Mouse (Mus musculus): ENCODE data around the gene Tmem158.

Gene Tmem158

DNA sequence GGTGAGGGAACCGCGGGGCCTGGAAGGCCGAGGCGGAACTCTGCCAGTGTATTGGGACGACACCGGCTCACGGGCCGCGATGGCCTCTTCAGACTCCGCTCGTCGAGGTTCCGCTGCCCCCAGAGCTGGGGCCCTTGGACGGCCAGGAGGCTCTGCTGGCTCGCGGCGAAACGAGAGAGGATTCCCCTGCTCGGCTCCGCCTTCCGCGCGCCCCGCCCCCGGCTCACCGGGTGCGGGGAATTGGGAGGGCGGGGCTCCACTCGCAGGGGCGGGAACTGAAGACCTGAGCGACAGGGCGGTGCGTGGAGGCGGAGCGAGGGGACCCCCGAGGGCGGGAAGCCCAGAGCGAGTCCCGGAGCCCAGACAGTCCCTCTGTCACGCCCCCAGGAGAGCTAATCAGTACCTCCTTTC, at the start of gene Tmem158:
Gene Tmem158 (minus strand): TSS at position 154 of the 411 bp plus-strand sequence.
- peak; percentile 92 for DNase-seq (ENCODE audit: low spot score)

GRCm38 (mm10) chr9:123309685-123310365, 49.3 kb upstream of the Tmem158 start:
- DNase-seq (ENCODE audit: low spot score), result peak; percentile 26

DNA sequence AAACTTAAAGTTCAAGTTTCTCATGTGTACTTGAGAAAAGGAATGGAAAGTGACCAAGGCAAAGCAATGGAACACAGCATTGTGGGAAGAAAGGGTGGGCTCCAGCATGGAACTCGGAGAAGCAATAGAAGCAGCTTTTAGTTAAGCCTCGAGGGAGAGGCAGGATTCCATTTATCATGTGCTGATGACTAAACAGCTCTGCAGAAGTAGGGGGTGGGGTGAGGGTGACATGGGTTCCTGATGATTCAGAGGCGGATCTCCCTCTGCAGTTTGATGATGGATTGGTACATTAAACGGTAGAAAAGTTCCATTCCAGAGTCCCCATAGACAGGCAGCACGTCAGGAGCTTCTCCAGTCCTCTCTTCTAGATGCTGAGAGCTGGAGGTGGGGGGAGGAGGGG, 48.5 kb upstream of the Tmem158 start:
- DNase-seq (ENCODE audit: low spot score), result peak; percentile 14

DNA sequence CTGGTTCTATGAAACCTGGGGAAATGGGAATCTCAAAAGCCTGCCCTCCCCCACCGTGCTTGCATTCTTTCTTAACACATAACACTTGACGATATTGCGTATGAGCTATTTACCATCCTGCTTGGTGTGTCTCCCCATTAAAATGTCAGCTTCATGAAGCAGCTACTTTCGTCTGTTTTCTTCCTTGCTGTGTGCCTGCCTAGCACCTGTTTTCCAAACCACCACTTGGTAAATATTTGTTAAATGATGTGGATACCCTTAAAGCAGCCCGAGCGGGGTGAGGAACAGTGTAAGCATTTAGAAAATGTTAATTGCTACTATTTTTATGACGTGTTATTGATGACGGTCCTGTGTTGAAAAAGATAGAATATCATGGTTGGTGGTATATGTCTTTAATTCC, 44.4 kb upstream of the Tmem158 start:
- no peak for DNase-seq (ENCODE audit: low spot score)

GRCm38 (mm10) chr9:123303952-123304351, 43.4 kb upstream of the Tmem158 start:
- DNase-seq (ENCODE audit: low spot score), result no peak

- DNase-seq (ENCODE audit: low spot score), result no peak
Observed at GRCm38 (mm10) chr9:123302759-123303313, 42.3 kb upstream of the Tmem158 start.

GRCm38 (mm10) chr9:123297862-123298261, 37.3 kb upstream of the Tmem158 start:
- DNase-seq (ENCODE audit: low spot score), result no peak

GRCm38 (mm10) chr9:123296229-123296628, 35.7 kb upstream of the Tmem158 start:
- DNase-seq (ENCODE audit: low spot score), result no peak

GRCm38 (mm10) chr9:123294581-123294980, 34.0 kb upstream of the Tmem158 start:
- no peak for DNase-seq (ENCODE audit: low spot score)

- no peak for DNase-seq (ENCODE audit: low spot score)
Observed at GRCm38 (mm10) chr9:123288378-123288777, 27.8 kb upstream of the Tmem158 start.

- peak; percentile 44 for DNase-seq (ENCODE audit: low spot score)
Observed at GRCm38 (mm10) chr9:123285623-123286022, 25.1 kb upstream of the Tmem158 start.

GRCm38 (mm10) chr9:123280775-123281174, 20.2 kb upstream of the Tmem158 start:
- no peak for DNase-seq (ENCODE audit: low spot score)

DNA sequence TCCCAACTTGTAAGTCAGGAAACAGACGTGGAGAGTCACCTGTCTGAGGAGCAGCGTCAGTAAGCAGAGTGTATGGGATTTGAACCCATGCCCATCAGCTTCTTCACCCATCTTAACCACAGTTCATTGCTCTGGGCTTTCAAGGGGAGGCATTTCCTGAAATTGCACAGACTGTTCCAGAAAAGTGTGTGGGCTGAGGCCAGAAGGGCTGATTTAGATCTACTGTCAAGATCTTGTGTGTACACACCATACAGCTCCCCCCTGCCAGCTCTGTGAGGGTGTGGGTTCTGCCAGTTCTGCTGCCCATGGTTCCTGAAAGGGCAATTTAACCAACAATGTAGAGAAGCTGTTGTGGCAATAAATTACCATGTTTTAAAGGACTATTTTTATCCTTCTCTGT, 17.4 kb upstream of the Tmem158 start:
- DNase-seq (ENCODE audit: low spot score), result no peak

GRCm38 (mm10) chr9:123275373-123275772, 14.8 kb upstream of the Tmem158 start:
- DNase-seq (ENCODE audit: low spot score), result no peak

- no peak for DNase-seq (ENCODE audit: low spot score)
Observed at GRCm38 (mm10) chr9:123274674-123275073, 14.1 kb upstream of the Tmem158 start.

DNA sequence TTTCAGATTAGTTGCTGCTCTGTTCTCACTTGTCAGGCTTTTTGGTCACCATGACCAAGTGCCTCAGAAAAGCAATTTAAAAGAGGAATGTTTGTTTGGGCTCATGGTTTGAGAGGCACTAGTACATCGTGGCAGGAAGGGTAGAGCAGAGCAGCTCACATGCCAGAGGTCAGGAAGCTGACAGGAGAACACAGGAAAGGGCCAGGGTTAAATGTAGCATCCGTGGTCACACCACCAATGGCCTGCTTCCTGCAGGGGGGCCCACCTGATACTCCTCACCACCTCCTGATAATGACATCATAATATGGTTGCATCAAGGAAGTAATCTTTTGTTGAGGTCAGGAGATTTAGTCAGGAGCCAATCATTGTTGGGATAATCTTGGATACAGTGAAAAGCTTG, 13.3 kb upstream of the Tmem158 start:
- no peak for DNase-seq (ENCODE audit: low spot score)

DNA sequence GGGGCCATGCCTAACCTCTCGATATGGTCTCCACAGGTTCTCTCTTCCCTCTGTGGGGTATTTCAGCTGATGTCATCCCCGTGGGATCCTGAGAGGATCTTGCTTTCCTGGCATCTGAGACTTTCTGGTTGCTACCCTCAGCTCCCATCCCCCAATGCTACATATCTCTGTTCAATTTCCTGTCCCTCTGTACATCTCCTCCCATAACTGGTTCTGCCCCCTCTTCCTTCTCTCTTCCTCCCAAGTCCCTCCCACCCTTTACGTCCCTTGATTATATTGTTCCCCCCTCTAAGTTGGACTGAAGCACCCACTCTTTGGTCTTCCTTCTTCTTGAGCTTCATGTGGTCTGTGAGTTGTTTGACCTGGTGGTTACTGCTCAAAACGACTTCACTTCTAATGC, 11.0 kb upstream of the Tmem158 start:
- no peak for DNase-seq (ENCODE audit: low spot score)

DNA sequence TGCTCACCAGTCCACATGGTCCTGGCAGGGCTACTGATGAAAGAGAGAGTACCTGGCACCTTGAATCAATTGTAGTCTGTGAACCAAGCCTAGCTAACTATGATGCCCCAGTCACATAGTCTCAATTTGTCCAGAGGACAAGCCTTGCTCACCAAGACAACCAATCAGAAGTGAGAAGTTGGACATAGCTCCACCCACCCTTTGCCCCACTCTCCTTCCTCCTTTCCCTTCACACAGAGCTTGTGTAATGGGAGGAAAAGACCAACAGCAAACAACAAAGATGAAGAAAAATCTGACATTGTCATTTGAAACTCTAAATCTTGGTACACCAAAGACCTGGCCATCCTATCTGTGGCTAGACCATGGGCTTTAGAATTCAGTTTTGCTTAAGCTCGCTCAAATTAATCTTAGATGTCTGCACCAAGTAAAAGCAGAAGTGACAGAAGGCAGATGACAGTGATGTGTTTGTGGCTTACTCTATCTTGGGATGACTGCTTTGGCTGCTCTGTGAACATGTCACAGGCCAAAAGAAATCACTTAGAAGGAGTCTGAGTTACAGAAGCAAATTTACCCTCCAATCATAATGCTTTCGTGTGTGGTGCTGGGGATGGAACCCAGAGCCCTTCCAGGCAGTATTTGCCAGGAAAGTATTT, 9.5 kb upstream of the Tmem158 start:
- no peak for DNase-seq (ENCODE audit: low spot score)

DNA sequence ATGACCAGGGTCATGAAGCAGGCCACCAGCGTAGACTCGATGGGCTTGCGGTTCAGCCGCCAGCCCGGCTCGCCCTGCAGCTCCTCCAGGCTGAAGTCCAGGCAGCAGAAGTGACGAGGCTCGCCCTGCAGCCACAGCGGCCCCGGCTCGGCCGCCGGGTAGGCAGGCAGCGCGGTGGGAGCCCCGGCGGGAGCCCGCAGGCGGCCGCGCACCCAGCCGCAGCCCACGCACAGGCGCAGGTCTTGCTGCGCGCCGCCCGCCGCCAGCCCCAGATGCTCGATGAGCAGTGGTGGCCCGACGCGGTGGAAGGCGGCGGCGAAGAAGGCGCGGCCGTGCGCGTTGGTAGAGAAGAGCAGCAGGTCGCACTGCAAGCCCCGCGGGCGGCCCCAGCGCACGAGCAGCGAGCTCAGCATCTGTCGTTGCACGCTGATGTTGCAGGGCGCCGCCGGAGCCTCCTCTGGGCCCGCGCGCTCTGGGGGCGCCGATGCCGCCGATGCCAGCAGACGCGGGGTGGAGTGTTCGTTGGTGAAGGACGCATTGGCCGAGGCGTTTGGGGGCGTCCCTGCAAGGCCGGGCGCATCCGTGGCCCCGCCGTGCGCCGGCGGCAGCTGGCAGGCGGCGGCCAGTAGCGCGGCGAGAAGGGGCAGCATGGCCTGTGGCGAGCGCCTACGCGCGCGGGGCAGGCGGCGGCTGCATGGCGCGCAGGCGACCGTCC, 511 bp downstream of the Tmem158 start:
- peak; percentile 83 for DNase-seq (ENCODE audit: low spot score)

DNA sequence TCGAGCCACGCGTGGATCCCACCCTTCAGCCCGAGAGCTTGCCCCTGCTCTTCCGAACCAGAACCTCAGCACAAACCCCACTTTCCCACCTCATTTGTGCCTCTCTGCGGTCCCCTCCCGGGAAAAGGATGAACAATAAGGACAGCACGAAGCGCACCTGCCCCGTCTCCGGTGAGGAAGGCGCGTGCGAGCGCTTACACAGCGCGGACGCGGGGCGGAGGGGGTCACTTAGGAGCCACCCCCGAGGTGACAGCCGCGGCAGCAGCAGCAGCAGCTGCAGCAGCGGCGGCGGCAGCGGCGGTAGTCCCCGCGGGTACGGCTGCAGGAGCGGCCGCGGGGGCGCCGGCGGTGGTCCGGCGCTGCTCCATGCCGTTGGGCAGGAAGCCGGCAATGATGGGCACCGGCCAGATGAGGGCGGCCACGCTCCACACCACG, 1.1 kb downstream of the Tmem158 start:
- no peak for DNase-seq (ENCODE audit: low spot score)

DNA sequence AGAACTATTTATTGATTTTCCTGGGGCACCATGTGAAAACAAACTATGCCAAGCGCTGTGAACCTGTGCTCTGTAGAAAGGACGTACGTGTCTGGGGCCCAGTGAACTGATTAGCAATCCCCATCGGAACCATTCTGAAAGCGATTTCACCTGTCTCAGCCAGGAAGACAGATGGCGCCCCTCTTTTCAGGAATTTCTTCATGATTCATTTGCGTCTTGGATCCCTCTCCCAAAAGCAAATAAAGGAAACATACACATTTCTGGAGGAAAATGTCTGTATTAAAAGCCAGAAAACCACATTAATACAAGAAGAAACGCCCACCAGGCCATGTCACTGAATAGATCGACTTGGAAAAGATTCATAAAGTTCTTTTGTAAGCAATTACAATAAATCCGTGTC, 1.8 kb downstream of the Tmem158 start:
- no peak for DNase-seq (ENCODE audit: low spot score)

DNA sequence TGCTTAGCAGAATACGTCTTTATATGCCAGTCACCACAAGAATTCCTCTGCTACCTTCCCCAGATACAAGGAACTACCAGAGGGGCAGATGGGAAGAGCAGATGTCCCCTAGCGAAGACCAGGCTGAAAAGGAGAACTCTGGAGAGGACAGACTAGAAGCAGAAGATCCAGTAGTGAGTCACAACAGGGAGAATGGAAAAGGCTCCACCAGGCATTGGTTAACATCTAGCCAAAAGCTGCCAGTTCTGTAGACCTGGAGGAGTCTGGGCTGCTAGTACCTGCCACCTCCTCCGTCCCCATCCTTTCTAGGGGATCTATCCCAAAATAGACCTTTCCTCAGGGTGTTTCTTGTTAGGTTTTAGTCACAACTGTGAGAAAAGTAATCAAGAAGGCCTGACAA, 4.8 kb downstream of the Tmem158 start:
- DNase-seq (ENCODE audit: low spot score), result no peak

- DNase-seq (ENCODE audit: low spot score), result no peak
Observed at GRCm38 (mm10) chr9:123247992-123248391, 12.6 kb downstream of the Tmem158 start.
